Mouse (Mus musculus) midbrain, postnatal 0 days (tissue): ENCODE measurements at regions not wholly inside any gene's neighbourhood (a gene's known extent, or its start where the extent isn't known, plus 50 kb on each side); places are given as distances from the start of the nearest gene placed in this dataset.

Experiments
- ATAC-seq: fragments of 200-750 bp; cut with Nextera tagmentation; 2 replicates; pipeline ENCODE4 v1.8.0; 2017; ENCODE audit warnings: moderate number of reproducible peaks, mild to moderate bottlenecking, moderate TSS enrichment, moderate library complexity; ENCODE audit not compliant: low FRiP score
- DNase-seq: peaks from one replicate; pipeline ENCODE4 v3.0.0-alpha.2; 2015; ENCODE audit warnings: low spot score
- H3K27ac ChIP-seq: fragments of 300-500 bp; sonication (generic); 2 replicates; pipeline ENCODE4 v1.5.1; 2014; ENCODE audit warnings: low read depth, mild to moderate bottlenecking, low read length, mixed read lengths
- H3K27me3 ChIP-seq: fragments of 300-500 bp; sonication (generic); 2 replicates; pipeline ENCODE4 v1.6.1; 2014; ENCODE audit warnings: low read length, control low read depth, mixed read lengths; ENCODE audit not compliant: insufficient read depth
- H3K36me3 ChIP-seq: fragments of 300-500 bp; sonication (generic); 2 replicates; pipeline ENCODE4 v1.6.1; 2014; ENCODE audit warnings: low read length, control low read depth, mixed read lengths; ENCODE audit not compliant: insufficient read depth
- H3K4me1 ChIP-seq: fragments of 300-500 bp; sonication (generic); 2 replicates; pipeline ENCODE4 v1.6.1; 2014; ENCODE audit warnings: mild to moderate bottlenecking, control low read depth, antibody characterized with exemption, low read length, mixed read lengths; ENCODE audit not compliant: insufficient read depth
- H3K4me2 ChIP-seq: fragments of 300-500 bp; sonication (generic); 2 replicates; pipeline ENCODE4 v1.6.1; 2014; ENCODE audit warnings: low read depth, mild to moderate bottlenecking, low read length, mixed read lengths; ENCODE audit not compliant: poor library complexity, severe bottlenecking
- H3K4me3 ChIP-seq: fragments of 300-500 bp; sonication (generic); 2 replicates; pipeline ENCODE4 v1.5.1; 2014; ENCODE audit warnings: low read depth, mild to moderate bottlenecking, low read length, moderate library complexity
- H3K9ac ChIP-seq: fragments of 300-500 bp; sonication (generic); replicated peaks from 2 replicates; pipeline ENCODE4 v1.6.1; 2014; ENCODE audit warnings: mild to moderate bottlenecking, low read length, moderate library complexity, mixed read lengths; ENCODE audit not compliant: poor library complexity, severe bottlenecking
- H3K9me3 ChIP-seq: fragments of 300-500 bp; sonication (generic); 2 replicates; pipeline ENCODE4 v1.6.1; 2016; ENCODE audit warnings: low read length, control low read depth
- CTCF ChIP-seq: IDR thresholded peaks from 2 replicates; pipeline ENCODE4 v1.5.1; 2016; ENCODE audit warnings: antibody characterized with exemption, mild to moderate bottlenecking
- WGBS: fragments of 180-500 bp; shearing (Covaris S2); extraction: QIAGEN DNeasy Blood & Tissue Kit; methylation state at CpG from one replicate; pipeline ENCODE4 v1.1.7; 2014; 5-methylcytosine and 5-hydroxymethylcytosine counted together

GRCm38 (mm10) chr13:85863745-85864144 lies 183.0 kb downstream of the Cox7c start:
- H3K9ac ChIP-seq = no peak overlapping the region
- 73% methylated on average over 2 of the region's 2 CpGs for WGBS
- no peak for ATAC-seq

GRCm38 (mm10) chr13:85848276-85848675 lies 198.4 kb downstream of the Cox7c start:
- H3K4me1 ChIP-seq = no peaks in the 10 kb centered on the region
- no peak overlapping the region for H3K4me2 ChIP-seq
- ATAC-seq (no peak), DNase-seq (no peak)
- no peak overlapping the region for H3K4me3 ChIP-seq
- H3K27me3 ChIP-seq = no peaks in the 10 kb centered on the region
- H3K36me3 ChIP-seq = no peaks in the 10 kb centered on the region
- no peak overlapping the region for H3K27ac ChIP-seq
- no peaks in the 10 kb centered on the region for H3K9me3 ChIP-seq
- no peak for TF ChIP-seq CTCF
- H3K9ac ChIP-seq = no peak overlapping the region

More at GRCm38 (mm10) chr13:85863745-85864144, 183.0 kb downstream of the Cox7c start:
- Histone ChIP-seq H3K9me3 (no peaks in the 10 kb centered on the region), H3K27ac (no peak overlapping the region), H3K36me3 (no peaks in the 10 kb centered on the region), H3K4me1 (no peaks in the 10 kb centered on the region), H3K27me3 (no peaks in the 10 kb centered on the region), H3K4me2 (no peak overlapping the region), H3K4me3 (no peak overlapping the region)
- no peak for DNase-seq
- TF ChIP-seq CTCF = no peak

GRCm38 (mm10) chr13:85829894-85830293 lies 216.8 kb downstream of the Cox7c start:
- Histone ChIP-seq H3K27ac (no peak overlapping the region), H3K4me2 (no peak overlapping the region), H3K4me3 (no peak overlapping the region), H3K9me3 (no peaks in the 10 kb centered on the region), H3K4me1 (no peaks in the 10 kb centered on the region), H3K36me3 (no peaks in the 10 kb centered on the region), H3K27me3 (no peaks in the 10 kb centered on the region), H3K9ac (no peak overlapping the region)
- ATAC-seq (no peak), DNase-seq (peak; percentile 34)
- peak; percentile 81 for TF ChIP-seq CTCF
- 84% methylated on average over 1 of the region's 1 CpGs for WGBS
